Mouse (Mus musculus) thymus, adult 2 months (tissue): ENCODE measurements around the gene Gpr146. TPM values are rescaled to one million over a fixed set of nuclear protein-coding genes. Genes with fewer than 3 reads are reported as not detected.

Experiments
- DNase-seq: peaks from one replicate; pipeline ENCODE4 v3.0.0; 2021
- H3K27ac ChIP-seq: fragments of 200-500 bp; 2 replicates; pipeline ENCODE4 v1.5.1; 2012; ENCODE audit warnings: low read length, control low read depth; ENCODE audit not compliant: control insufficient read depth, insufficient read depth
- H3K27me3 ChIP-seq: fragments of 200-500 bp; 2 replicates; pipeline ENCODE4 v1.6.1; 2012; ENCODE audit warnings: mild to moderate bottlenecking, low read length, moderate library complexity, mixed read lengths; ENCODE audit not compliant: control insufficient read depth, insufficient read depth
- H3K36me3 ChIP-seq: fragments of 200-500 bp; 2 replicates; pipeline ENCODE4 v1.6.1; 2012; ENCODE audit warnings: mild to moderate bottlenecking, low read length, moderate library complexity; ENCODE audit not compliant: control insufficient read depth, insufficient read depth
- H3K4me1 ChIP-seq: fragments of 200-500 bp; replicated peaks from 2 replicates; pipeline ENCODE4 v1.6.1; 2012; ENCODE audit warnings: low read length; ENCODE audit not compliant: control insufficient read depth, insufficient read depth
- H3K4me3 ChIP-seq: fragments of 200-500 bp; 2 replicates; pipeline ENCODE4 v1.5.1; 2012; ENCODE audit warnings: mild to moderate bottlenecking, low read length, control low read depth, moderate library complexity; ENCODE audit not compliant: control insufficient read depth, insufficient read depth
- CTCF ChIP-seq: fragments of 200-500 bp; IDR thresholded peaks from 2 replicates; pipeline ENCODE4 v1.5.1; 2012; ENCODE audit warnings: mild to moderate bottlenecking, control low read depth, low read length, moderate library complexity, borderline replicate concordance; ENCODE audit not compliant: control insufficient read depth, poor library complexity, insufficient read depth; ENCODE audit errors: extremely low read depth
- POLR2A ChIP-seq: fragments of 200-500 bp; IDR thresholded peaks from 2 replicates; pipeline ENCODE4 v1.6.1; 2012; ENCODE audit warnings: mild to moderate bottlenecking, low read length, control low read depth, moderate library complexity; ENCODE audit not compliant: control insufficient read depth, poor library complexity, insufficient read depth; ENCODE audit errors: extremely low read depth
- WGBS: fragments of 180-500 bp; shearing (Covaris S2); methylation state at CpG from one replicate; pipeline ENCODE4 v1.1.7; 2018; 5-methylcytosine and 5-hydroxymethylcytosine counted together
- polyA plus RNA-seq: library from polyadenylated mRNA; depleted of rRNA; stranded (reverse); fragments of >200 nt; gene quantifications from 2 replicates; pipeline ENCODE4 v1.2.3, GENCODE M21; 2012

The Gpr146 gene
- polyA plus RNA-seq, 1 experiment = 40.1 TPM

DNA sequence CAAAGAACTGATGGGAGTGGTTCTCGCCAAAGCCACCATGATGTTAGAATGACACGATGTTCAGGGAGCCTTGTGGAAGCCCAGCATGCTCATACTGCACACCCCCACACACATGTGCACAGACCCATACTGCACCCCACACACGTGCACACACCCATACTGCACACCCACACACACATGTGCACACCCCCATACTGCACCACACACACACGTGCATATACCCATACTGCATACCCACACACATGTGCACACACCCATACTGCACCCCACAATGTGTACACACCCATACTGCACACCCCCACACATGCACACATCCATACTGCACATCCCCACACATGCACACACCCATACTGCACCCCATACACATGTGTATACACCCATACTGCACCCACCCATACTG, 41.9 kb upstream of the Gpr146 start:
- 97% methylated on average over 4 of the region's 4 CpGs for WGBS
- no peaks in the 10 kb centered on the region for H3K4me1 ChIP-seq
- no peaks in the 10 kb centered on the region for H3K27me3 ChIP-seq
- peaks cover 12% of the 10 kb centered on the region; the same call in 1 of the 2 replicates for H3K36me3 ChIP-seq
- no peak overlapping the region for H3K27ac ChIP-seq
- TF ChIP-seq POLR2A (no peak), CTCF (no peak)
- no peak overlapping the region for H3K4me3 ChIP-seq
- no peak for DNase-seq

DNA sequence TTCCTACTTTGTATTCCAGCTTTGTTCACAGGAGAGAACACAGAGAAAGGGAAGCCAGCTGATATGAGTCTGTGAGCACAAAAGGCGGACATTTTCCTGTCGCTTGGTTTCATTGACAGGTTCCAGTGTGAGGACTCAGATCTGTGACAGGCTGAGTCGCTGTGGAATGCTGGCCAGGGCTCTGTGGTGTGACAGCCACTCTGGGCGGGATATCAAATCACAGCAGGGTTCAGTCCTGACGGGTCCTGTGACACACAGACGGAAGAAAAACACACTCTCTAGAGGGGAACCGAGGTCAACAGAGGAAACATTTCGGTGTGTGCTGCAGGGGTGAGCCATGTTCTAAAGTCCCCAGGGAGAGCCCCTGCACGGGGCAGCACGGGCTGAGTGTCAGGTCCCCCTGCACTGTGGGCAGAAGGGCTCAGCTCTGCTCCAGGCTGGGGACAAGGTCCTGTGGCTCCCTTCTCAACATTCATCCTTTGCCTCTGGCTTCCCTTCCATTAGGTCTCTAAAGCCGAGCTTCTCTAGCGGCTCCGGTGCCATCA, 39.6 kb upstream of the Gpr146 start:
- H3K4me1 ChIP-seq = no peaks in the 10 kb centered on the region
- H3K4me3 ChIP-seq = no peak overlapping the region
- peaks cover 22% of the 10 kb centered on the region for H3K36me3 ChIP-seq
- TF ChIP-seq POLR2A (no peak), CTCF (no peak)
- no peaks in the 10 kb centered on the region for H3K27me3 ChIP-seq
- DNase-seq = no peak
- WGBS = 84% methylated on average over 13 of the region's 13 CpGs
- H3K27ac ChIP-seq = no peak overlapping the region

DNA sequence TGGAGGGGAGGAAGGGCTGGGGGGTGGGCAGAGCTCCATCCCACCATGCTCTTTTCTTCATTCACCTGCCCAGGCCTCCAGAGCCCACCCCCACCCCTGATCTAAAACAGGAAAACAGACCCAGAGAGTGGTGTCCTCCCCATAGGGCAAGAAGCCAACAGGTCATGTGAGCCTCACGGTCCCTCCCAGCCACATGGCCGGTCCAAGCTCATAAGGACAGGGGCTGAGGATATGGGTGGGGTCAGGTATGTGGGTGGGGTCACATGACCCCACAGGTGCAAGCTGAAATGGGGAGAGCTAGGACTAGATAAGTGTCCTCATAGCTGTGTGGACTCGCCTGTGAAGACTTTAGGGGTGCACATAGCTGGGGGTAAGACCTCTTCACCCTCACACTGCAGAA, 39.1 kb upstream of the Gpr146 start:
- WGBS = 92% methylated on average over 3 of the region's 3 CpGs
- Histone ChIP-seq H3K36me3 (peaks cover 22% of the 10 kb centered on the region), H3K4me3 (no peak overlapping the region), H3K27ac (no peak overlapping the region), H3K4me1 (no peaks in the 10 kb centered on the region), H3K27me3 (no peaks in the 10 kb centered on the region)
- DNase-seq = no peak
- TF ChIP-seq POLR2A (no peak), CTCF (no peak)

DNA sequence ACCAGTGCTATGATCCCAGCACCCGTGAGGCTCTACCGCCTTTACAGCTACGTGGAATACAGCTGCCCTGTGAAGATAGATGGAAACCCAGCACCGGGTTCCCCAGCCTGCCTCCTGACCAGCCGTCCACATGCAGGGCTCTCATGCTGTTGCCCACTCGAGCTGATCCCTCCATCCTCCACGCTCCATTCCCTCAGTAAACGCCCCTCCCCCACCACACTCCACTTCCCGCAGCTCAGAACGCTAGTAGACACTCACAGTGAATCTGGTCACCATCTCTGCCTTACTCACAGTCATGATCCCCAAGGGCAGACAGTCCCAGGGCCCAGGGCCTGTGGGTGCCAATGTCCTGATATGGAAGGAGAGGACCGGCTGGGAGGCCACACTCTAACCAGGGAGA, 38.6 kb upstream of the Gpr146 start:
- TF ChIP-seq POLR2A (no peak), CTCF (no peak)
- Histone ChIP-seq H3K27me3 (no peaks in the 10 kb centered on the region), H3K27ac (no peak overlapping the region), H3K4me1 (peaks cover 4% of the 10 kb centered on the region; the same call in 1 of the 2 replicates), H3K36me3 (peaks cover 22% of the 10 kb centered on the region), H3K4me3 (no peak overlapping the region)
- no peak for DNase-seq
- 96% methylated on average over 11 of the region's 11 CpGs for WGBS

DNA sequence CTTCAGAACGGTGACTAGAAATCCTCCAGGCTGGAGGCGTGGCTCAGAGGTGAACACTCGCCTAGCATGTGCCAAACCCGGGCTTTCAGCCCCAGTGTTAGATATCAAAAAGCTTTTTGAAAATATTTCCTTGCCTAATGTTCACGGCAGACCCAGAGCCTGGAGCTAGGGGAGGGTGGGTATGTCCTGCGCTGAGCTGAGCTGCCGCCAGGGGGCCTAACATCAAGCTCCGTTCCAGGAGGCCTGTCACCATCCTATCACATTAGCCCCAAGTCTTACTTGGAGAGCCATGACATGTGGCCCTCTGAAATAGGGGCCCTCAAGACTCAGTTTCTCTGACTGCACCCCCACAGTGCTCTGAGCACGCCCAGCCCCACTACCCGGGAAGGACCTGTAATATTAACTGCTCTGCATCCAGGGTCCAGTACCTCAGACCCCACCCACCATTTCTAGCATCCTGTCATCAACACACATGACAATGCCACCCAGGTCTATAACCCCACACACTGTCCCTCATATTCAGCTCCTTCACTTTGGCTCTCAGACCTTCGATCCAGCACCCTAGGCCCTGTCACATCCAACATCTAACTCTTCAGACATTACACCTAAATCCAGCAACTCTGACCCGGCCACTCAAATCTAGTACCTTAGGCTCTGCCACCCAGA, 33.3 kb upstream of the Gpr146 start:
- WGBS = 7% methylated on average over 12 of the region's 12 CpGs
- no peaks in the 10 kb centered on the region for H3K27me3 ChIP-seq
- H3K4me3 ChIP-seq = peak overlapping the region; percentile 91
- H3K27ac ChIP-seq = no peak overlapping the region
- peaks cover 14% of the 10 kb centered on the region for H3K4me1 ChIP-seq
- H3K36me3 ChIP-seq = peaks cover 13% of the 10 kb centered on the region
- peak; percentile 76 for DNase-seq
- TF ChIP-seq CTCF = peak; percentile 90; the same call in 1 of the 2 replicates
- TF ChIP-seq POLR2A = no peak

DNA sequence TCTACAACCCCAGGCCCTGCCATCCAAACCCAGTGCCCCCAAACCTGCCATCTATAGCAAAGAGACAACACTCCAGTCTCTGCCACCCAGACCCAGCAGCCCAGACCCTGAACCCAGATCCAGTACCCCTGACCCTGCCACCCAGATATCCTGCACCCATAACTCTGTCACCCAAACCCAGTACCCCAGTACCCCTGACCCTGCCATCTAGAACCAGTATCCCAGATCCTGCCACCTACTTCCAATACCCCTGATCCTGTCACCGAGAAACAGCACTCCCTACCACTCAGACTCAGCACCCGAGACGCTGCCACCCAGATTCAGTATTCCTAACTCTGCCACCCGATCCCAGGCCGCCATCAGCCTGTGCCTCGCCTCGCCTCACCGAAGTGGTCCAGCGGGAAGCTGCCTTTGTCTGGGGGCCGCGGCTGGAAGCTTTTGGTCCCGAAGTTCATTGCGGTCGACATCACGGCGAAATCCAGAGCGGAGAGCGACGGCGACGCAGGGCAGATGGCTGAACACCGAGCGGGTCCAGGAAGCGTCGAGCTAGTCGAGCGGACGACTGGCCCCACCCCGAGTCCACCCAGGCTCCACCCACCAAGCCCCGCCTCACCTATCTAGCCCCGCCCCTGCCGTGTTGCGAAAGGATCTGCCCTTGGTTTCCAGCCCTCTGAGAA, 32.7 kb upstream of the Gpr146 start:
- H3K4me3 ChIP-seq = peak overlapping the region; percentile 91
- no peak overlapping the region for H3K27ac ChIP-seq
- WGBS = under 1% methylated on average over 33 of the region's 33 CpGs
- peak; percentile 92 for DNase-seq
- peaks cover 10% of the 10 kb centered on the region for H3K36me3 ChIP-seq
- H3K27me3 ChIP-seq = no peaks in the 10 kb centered on the region
- 0 out of 2 replicates have a peak, but pooled peaks have one; percentile 34 for TF ChIP-seq POLR2A
- 0 out of 2 replicates have a peak, but pooled peaks have one; percentile 30 for TF ChIP-seq CTCF
- H3K4me1 ChIP-seq = peaks cover 14% of the 10 kb centered on the region
